Mouse (Mus musculus) olfactory bulb, adult 2 months (tissue): Measurements from ENCODE around the gene 1700056E22Rik.

ENCODE experiments used
- CTCF ChIP-seq: fragments of 200-500 bp; IDR thresholded peaks from 2 replicates; pipeline ENCODE4 v1.5.1; 2012; ENCODE audit warnings: low read depth, mild to moderate bottlenecking, low read length, moderate library complexity; ENCODE audit not compliant: insufficient read depth
- POLR2A ChIP-seq: fragments of 200-500 bp; IDR thresholded peaks from 2 replicates; pipeline ENCODE4 v1.6.1; 2012; ENCODE audit warnings: mild to moderate bottlenecking, low read depth, low read length, moderate library complexity; ENCODE audit not compliant: insufficient read depth

DNA sequence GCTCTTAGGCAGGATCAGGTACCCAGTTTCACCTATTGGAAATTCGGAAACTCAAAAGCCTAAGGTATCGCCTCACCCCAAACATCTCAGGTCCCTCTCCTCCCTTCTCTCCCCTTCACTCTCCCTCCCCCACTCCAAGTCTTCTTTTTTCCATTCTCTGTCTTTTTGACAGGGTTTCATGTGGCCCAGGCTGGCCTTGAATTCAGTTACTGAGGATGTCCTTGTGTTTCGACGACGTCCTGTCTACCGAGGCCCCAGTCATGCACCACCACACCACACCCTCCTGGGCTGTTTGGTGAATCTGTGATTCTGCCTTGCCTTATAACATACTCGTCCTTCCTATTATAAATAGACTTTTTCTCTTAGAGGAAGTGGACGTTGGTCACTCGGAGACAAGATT lies 13.7 kb upstream of the 1700056E22Rik start:
- no peak for TF ChIP-seq CTCF
- TF ChIP-seq POLR2A: no peak
